Mouse (Mus musculus): ENCODE measurements around the gene Erf.

GRCm38 (mm10) chr7:25293191-25293739, 42.7 kb upstream of the Erf start:
- TF ChIP-seq CTCF (IDR thresholded peaks at IDR 0.05; ENCODE audit: extremely low read depth, insufficient read length, insufficient replicate concordance, low read depth, low read length) (no peak), POLR2A (IDR thresholded peaks at IDR 0.05; ENCODE audit: low read depth, low read length) (no peak)

All from small intestine, adult 2 months (tissue).